In the genomic region with DNA sequence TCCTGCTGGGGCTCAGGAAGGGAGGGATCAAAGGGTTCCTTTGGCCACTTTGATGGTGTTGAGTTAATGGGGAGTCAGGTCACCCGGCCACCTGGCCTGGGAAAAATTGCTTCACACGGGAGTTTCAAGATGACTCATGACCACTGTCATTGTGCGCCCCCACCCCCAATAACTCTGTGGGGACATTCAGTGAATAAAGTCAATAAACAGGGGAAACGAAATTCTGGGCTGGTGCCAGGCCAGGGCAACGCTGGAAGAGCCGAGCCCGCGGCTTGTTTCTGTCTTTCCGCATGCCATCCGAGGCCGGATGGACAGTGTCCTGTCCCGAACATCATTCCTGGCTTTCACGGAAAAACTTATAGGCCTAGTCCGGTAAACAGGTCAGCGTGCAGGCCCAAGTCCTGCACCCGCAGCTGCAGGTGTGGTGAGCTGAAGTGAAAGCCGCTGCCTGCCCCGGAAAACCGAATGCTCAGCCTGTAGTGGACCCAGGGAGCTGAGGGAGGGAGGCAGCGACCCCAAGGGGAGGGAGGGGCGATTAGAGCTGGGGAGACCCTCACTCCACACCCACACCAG, we compare ENCODE assay signal across 8 mouse cellular contexts. TPM values are rescaled to one million over a fixed set of nuclear protein-coding genes. Genes with fewer than 3 reads are reported as not detected.
DNase-seq lines count a peak whose midpoint lies in the region; ATAC-seq lines count a peak whose summit lies in the region.

No protein-coding gene starts in this region.

- H3K36me3 ChIP-seq in kidney, embryonic 14.5 days (ENCODE audit: control insufficient read depth, insufficient read depth, low read length) = no peaks in the 10 kb centered on the region
- H3K36me3 ChIP-seq in embryonic facial prominence, embryonic 14.5 days (ENCODE audit: control insufficient read depth, insufficient read depth, low read length) = no peaks in the 10 kb centered on the region
- no peaks in the 10 kb centered on the region for H3K36me3 ChIP-seq in intestine, embryonic 15.5 days
- no peaks in the 10 kb centered on the region for H3K36me3 ChIP-seq in midbrain, embryonic 16.5 days (ENCODE audit: control insufficient read depth, insufficient read depth, low read length)

- H3K4me3 ChIP-seq in kidney, embryonic 14.5 days (ENCODE audit: low read length) = peak overlapping the region; percentile 36
- peak overlapping the region; percentile 37 for H3K4me3 ChIP-seq in embryonic facial prominence, embryonic 14.5 days (ENCODE audit: low read depth, low read length)
- peak overlapping the region; percentile 40 for H3K4me3 ChIP-seq in intestine, embryonic 15.5 days (replicated peaks)
- peak overlapping the region; percentile 38 for H3K4me3 ChIP-seq in midbrain, embryonic 16.5 days (ENCODE audit: low read depth, low read length)

- no peak for DNase-seq in kidney, adult 8-10 months
- no peak for DNase-seq in embryonic facial prominence, embryonic 14.5 days (ENCODE audit: low spot score)
- DNase-seq in MN1 (ENCODE audit: low spot score) = no peak
- no peak for DNase-seq in spleen, adult 12 weeks (ENCODE audit: low spot score)
- DNase-seq in ovary, postnatal 14 days (ENCODE audit: low spot score) = no peak

- no peak overlapping the region for H3K27ac ChIP-seq in kidney, embryonic 14.5 days (ENCODE audit: low read depth, low read length)
- no peak overlapping the region for H3K27ac ChIP-seq in embryonic facial prominence, embryonic 14.5 days (replicated peaks; ENCODE audit: low read depth, low read length)
- H3K27ac ChIP-seq in intestine, embryonic 15.5 days = no peak overlapping the region
- H3K27ac ChIP-seq in midbrain, embryonic 16.5 days (ENCODE audit: low read length) = no peak overlapping the region

- WGBS in kidney, embryonic 14.5 days = 3% methylated on average over 21 of the region's 21 CpGs
- 17% methylated on average over 21 of the region's 21 CpGs for WGBS in embryonic facial prominence, embryonic 14.5 days
- 6% methylated on average over 21 of the region's 21 CpGs for WGBS in intestine, embryonic 15.5 days
- WGBS in midbrain, embryonic 16.5 days = 4% methylated on average over 21 of the region's 21 CpGs

- H3K27me3 ChIP-seq in kidney, embryonic 14.5 days (ENCODE audit: control insufficient read depth, insufficient read depth, low read length) = peaks cover 82% of the 10 kb centered on the region
- peaks cover 70% of the 10 kb centered on the region for H3K27me3 ChIP-seq in embryonic facial prominence, embryonic 14.5 days (replicated peaks; ENCODE audit: control insufficient read depth, insufficient read depth, low read length)
- peaks cover 76% of the 10 kb centered on the region for H3K27me3 ChIP-seq in intestine, embryonic 15.5 days (replicated peaks)
- peaks cover 73% of the 10 kb centered on the region for H3K27me3 ChIP-seq in midbrain, embryonic 16.5 days (ENCODE audit: control insufficient read depth, insufficient read depth, low read depth, low read length)

- H3K9me3 ChIP-seq in kidney, embryonic 14.5 days (ENCODE audit: control insufficient read depth, low read length) = no peaks in the 10 kb centered on the region
- no peaks in the 10 kb centered on the region for H3K9me3 ChIP-seq in embryonic facial prominence, embryonic 14.5 days (ENCODE audit: control insufficient read depth, low read length)
- H3K9me3 ChIP-seq in intestine, embryonic 15.5 days = no peaks in the 10 kb centered on the region
- H3K9me3 ChIP-seq in midbrain, embryonic 16.5 days (replicated peaks; ENCODE audit: control insufficient read depth, low read length, poor library complexity, severe bottlenecking) = no peaks in the 10 kb centered on the region

- H3K4me1 ChIP-seq in kidney, embryonic 14.5 days (ENCODE audit: control insufficient read depth, insufficient read depth, low read length) = peaks cover 18% of the 10 kb centered on the region
- peaks cover 27% of the 10 kb centered on the region for H3K4me1 ChIP-seq in embryonic facial prominence, embryonic 14.5 days (ENCODE audit: control insufficient read depth, insufficient read depth, low read length)
- peaks cover 21% of the 10 kb centered on the region for H3K4me1 ChIP-seq in intestine, embryonic 15.5 days (replicated peaks)
- H3K4me1 ChIP-seq in midbrain, embryonic 16.5 days (ENCODE audit: control insufficient read depth, insufficient read depth, low read length) = peaks cover 11% of the 10 kb centered on the region

- no peak for ATAC-seq in kidney, embryonic 14.5 days (ENCODE audit: low FRiP score, low TSS enrichment)
- no peak for ATAC-seq in embryonic facial prominence, embryonic 14.5 days (ENCODE audit: low read depth)
- ATAC-seq in intestine, embryonic 15.5 days = no peak
- no peak for ATAC-seq in midbrain, embryonic 16.5 days

- H3K4me2 ChIP-seq in kidney, embryonic 14.5 days (replicated peaks; ENCODE audit: low read depth, low read length) = peak overlapping the region; percentile 52
- peak overlapping the region; percentile 87 for H3K4me2 ChIP-seq in embryonic facial prominence, embryonic 14.5 days (ENCODE audit: low read depth, low read length)
- peak overlapping the region; percentile 84 for H3K4me2 ChIP-seq in intestine, embryonic 15.5 days (replicated peaks)
- peak overlapping the region; percentile 55 for H3K4me2 ChIP-seq in midbrain, embryonic 16.5 days (ENCODE audit: low read length)

- H3K9ac ChIP-seq in kidney, embryonic 14.5 days (ENCODE audit: low read depth, low read length) = no peak overlapping the region
- peak overlapping the region; percentile 47 for H3K9ac ChIP-seq in embryonic facial prominence, embryonic 14.5 days (ENCODE audit: low read depth, low read length)
- 0 out of 2 replicates have a peak overlapping the region, but pooled peaks have one; percentile 8 for H3K9ac ChIP-seq in intestine, embryonic 15.5 days
- H3K9ac ChIP-seq in midbrain, embryonic 16.5 days (ENCODE audit: low read depth, low read length) = no peak overlapping the region

RNA-seq across cellular contexts. Expression of gene Tbx1, which starts 9.3 kb away (rescaled TPM):
- 0.61 and 0.63 TPM in 2 replicates for polyA plus RNA-seq in kidney, embryonic 14.5 days (2014; fragmentation: Nextera tagmentation; extraction: Ambion mirVana)
- 10.5 and 12.4 TPM in 2 replicates for polyA plus RNA-seq in embryonic facial prominence, embryonic 14.5 days (2014; fragmentation: Nextera tagmentation; extraction: Ambion mirVana)
- polyA plus RNA-seq in intestine, embryonic 15.5 days (2015; fragmentation: Nextera tagmentation; extraction: Ambion mirVana) = 0.23 and 0.49 TPM in 2 replicates
- polyA plus RNA-seq in midbrain, embryonic 16.5 days (2015; fragmentation: Nextera tagmentation; extraction: Ambion mirVana) = 0.33 and 0.66 TPM in 2 replicates

RNA-seq across cellular contexts. Expression of gene Gp1bb, which starts 41.1 kb away (rescaled TPM):
- 1.1 and 1.6 TPM in 2 replicates for polyA plus RNA-seq in kidney, embryonic 14.5 days (2014; fragmentation: Nextera tagmentation; extraction: Ambion mirVana)
- 3.0 and 3.1 TPM in 2 replicates for polyA plus RNA-seq in embryonic facial prominence, embryonic 14.5 days (2014; fragmentation: Nextera tagmentation; extraction: Ambion mirVana)
- polyA plus RNA-seq in intestine, embryonic 15.5 days (2015; fragmentation: Nextera tagmentation; extraction: Ambion mirVana) = 2.2 and 2.5 TPM in 2 replicates
- polyA plus RNA-seq in midbrain, embryonic 16.5 days (2015; fragmentation: Nextera tagmentation; extraction: Ambion mirVana) = 9.4 and 9.8 TPM in 2 replicates

RNA-seq across cellular contexts. Expression of gene Gm49601, which starts 45.1 kb away (rescaled TPM):
- 1.2 and 1.7 TPM in 2 replicates for polyA plus RNA-seq in kidney, embryonic 14.5 days (2014; fragmentation: Nextera tagmentation; extraction: Ambion mirVana)
- polyA plus RNA-seq in embryonic facial prominence, embryonic 14.5 days (2014; fragmentation: Nextera tagmentation; extraction: Ambion mirVana) = 2.4 and 2.6 TPM in 2 replicates
- 3.5 and 4.3 TPM in 2 replicates for polyA plus RNA-seq in intestine, embryonic 15.5 days (2015; fragmentation: Nextera tagmentation; extraction: Ambion mirVana)
- 23.3 and 24.6 TPM in 2 replicates for polyA plus RNA-seq in midbrain, embryonic 16.5 days (2015; fragmentation: Nextera tagmentation; extraction: Ambion mirVana)

RNA-seq across cellular contexts. Expression of gene Sept5, which starts 48.6 kb away (rescaled TPM):
- polyA plus RNA-seq in kidney, embryonic 14.5 days (2014; fragmentation: Nextera tagmentation; extraction: Ambion mirVana) = 12.2 and 14.2 TPM in 2 replicates
- polyA plus RNA-seq in embryonic facial prominence, embryonic 14.5 days (2014; fragmentation: Nextera tagmentation; extraction: Ambion mirVana) = 34.1 and 43.5 TPM in 2 replicates
- 39.0 and 42.7 TPM in 2 replicates for polyA plus RNA-seq in intestine, embryonic 15.5 days (2015; fragmentation: Nextera tagmentation; extraction: Ambion mirVana)
- polyA plus RNA-seq in midbrain, embryonic 16.5 days (2015; fragmentation: Nextera tagmentation; extraction: Ambion mirVana) = 240 and 262 TPM in 2 replicates

Comparison
In these comparisons a context has a peak if more than half of its experiments do, and no peak if none do; other contexts are left out.
1. H3K9ac ChIP-seq: peak in embryonic facial prominence, embryonic 14.5 days (single experiment) and intestine, embryonic 15.5 days (single experiment); none in kidney, embryonic 14.5 days (single experiment) and midbrain, embryonic 16.5 days (single experiment).
2. Peak in every context shown above with its lines, with median percentiles within 50 percentile points of each other: H3K4me2 ChIP-seq and H3K4me3 ChIP-seq.